Mouse (Mus musculus): ENCODE results near the gene Dnah10. TPM values are rescaled to one million over a fixed set of nuclear protein-coding genes. Genes with fewer than 3 reads are reported as not detected.

Gene Dnah10
- polyA plus RNA-seq, 1 experiment from 2014 or later: 0.06 TPM

GRCm38 (mm10) chr5:124883877-124884276 is 159.0 kb downstream of the Dnah10 start:
- H3K27ac ChIP-seq: no peak overlapping the region
- H3K36me3 ChIP-seq: peaks cover 100% of the 10 kb centered on the region
- WGBS: 94% methylated on average over 6 of the region's 6 CpGs

More at GRCm38 (mm10) chr5:124883877-124884276, 159.0 kb downstream of the Dnah10 start:
- no peaks in the 10 kb centered on the region for H3K9me3 ChIP-seq (replicated peaks)
- H3K4me1 ChIP-seq: no peaks in the 10 kb centered on the region
- DNase-seq (ENCODE audit: low spot score): no peak
- H3K27me3 ChIP-seq (ENCODE audit: low read depth, poor library complexity, severe bottlenecking): no peaks in the 10 kb centered on the region
- no peak overlapping the region for H3K4me3 ChIP-seq

Other genes with a start within 250 kb of the Dnah10 start
- gene Rilpl2, start 246.7 kb upstream of the Dnah10 start, polyA plus RNA-seq (2016; fragmentation: Nextera tagmentation; extraction: Ambion mirVana): 26.8 and 31.1 TPM in 2 replicates
- gene Snrnp35, start 242.0 kb upstream of the Dnah10 start, polyA plus RNA-seq (2016; fragmentation: Nextera tagmentation; extraction: Ambion mirVana): 30.8 and 32.2 TPM in 2 replicates
- gene Rilpl1, start 193.7 kb upstream of the Dnah10 start, polyA plus RNA-seq (2016; fragmentation: Nextera tagmentation; extraction: Ambion mirVana): 25.2 and 26.1 TPM in 2 replicates
- gene Tmed2, start 184.4 kb upstream of the Dnah10 start, polyA plus RNA-seq (2016; fragmentation: Nextera tagmentation; extraction: Ambion mirVana): 501 and 540 TPM in 2 replicates
- gene Ddx55, start 172.2 kb upstream of the Dnah10 start, polyA plus RNA-seq (2016; fragmentation: Nextera tagmentation; extraction: Ambion mirVana): 17.0 and 18.0 TPM in 2 replicates
- gene Eif2b1, start 146.0 kb upstream of the Dnah10 start, polyA plus RNA-seq (2016; fragmentation: Nextera tagmentation; extraction: Ambion mirVana): 89.6 and 98.8 TPM in 2 replicates
- gene Gtf2h3, start 145.9 kb upstream of the Dnah10 start, polyA plus RNA-seq (2016; fragmentation: Nextera tagmentation; extraction: Ambion mirVana): 115 TPM in 2 replicates
- gene Atp6v0a2, start 96.5 kb upstream of the Dnah10 start, polyA plus RNA-seq (2016; fragmentation: Nextera tagmentation; extraction: Ambion mirVana): 41.5 and 50.7 TPM in 2 replicates
- gene Ccdc92, start 137.3 kb downstream of the Dnah10 start, polyA plus RNA-seq (2016; fragmentation: Nextera tagmentation; extraction: Ambion mirVana): 6.1 and 8.1 TPM in 2 replicates
- gene Zfp664, start 137.6 kb downstream of the Dnah10 start, polyA plus RNA-seq (2016; fragmentation: Nextera tagmentation; extraction: Ambion mirVana): 150 and 157 TPM in 2 replicates

Measured in limb, embryonic 10.5 days (tissue).